Mouse (Mus musculus) kidney, adult 2 months (tissue): ENCODE results near the gene Sstr3. TPM values are rescaled to one million over a fixed set of nuclear protein-coding genes. Genes with fewer than 3 reads are reported as not detected.
A peak's percentile ranks its signal among the peaks of the same experiment; 100 is the strongest.

ENCODE experiments used
- DNase-seq: peaks from one replicate; pipeline ENCODE4 v3.0.0; 2021
- H3K27ac ChIP-seq: fragments of 200-500 bp; 2 replicates; pipeline ENCODE4 v1.5.1; 2012; ENCODE audit warnings: low read depth, low read length, control low read depth, inconsistent platforms; ENCODE audit not compliant: insufficient read depth
- H3K27me3 ChIP-seq: fragments of 200-500 bp; replicated peaks from 2 replicates; pipeline ENCODE4 v1.6.1; 2012; ENCODE audit warnings: mild to moderate bottlenecking, moderate library complexity, low read length, inconsistent platforms; ENCODE audit not compliant: control insufficient read depth, insufficient read depth
- H3K36me3 ChIP-seq: fragments of 200-500 bp; 2 replicates; pipeline ENCODE4 v1.6.1; 2012; ENCODE audit warnings: mild to moderate bottlenecking, moderate library complexity, low read length, inconsistent platforms; ENCODE audit not compliant: control insufficient read depth, insufficient read depth
- H3K4me1 ChIP-seq: fragments of 200-500 bp; 2 replicates; pipeline ENCODE4 v1.6.1; 2011; ENCODE audit warnings: low read length; ENCODE audit not compliant: control insufficient read depth, insufficient read depth
- H3K4me3 ChIP-seq: fragments of 200-500 bp; 2 replicates; pipeline ENCODE4 v1.5.1; 2011; ENCODE audit warnings: mild to moderate bottlenecking, low read depth, low read length, control low read depth; ENCODE audit not compliant: insufficient read depth
- CTCF ChIP-seq: fragments of 200-500 bp; conservative IDR thresholded peaks from 2 replicates; pipeline ENCODE4 v1.5.1; 2011; ENCODE audit warnings: low read depth, mild to moderate bottlenecking, control low read depth, low read length, moderate library complexity, mixed read lengths; ENCODE audit not compliant: insufficient read depth, insufficient read length
- POLR2A ChIP-seq: fragments of 200-500 bp; IDR thresholded peaks from one replicate; pipeline ENCODE4 v1.6.1; 2011; ENCODE audit warnings: low read depth, low read length, control low read depth
- WGBS: fragments of 180-500 bp; shearing (Covaris S2); methylation state at CpG from one replicate; pipeline ENCODE4 v1.1.7; 2018; 5-methylcytosine and 5-hydroxymethylcytosine counted together
- polyA plus RNA-seq: library from polyadenylated mRNA; depleted of rRNA; stranded (reverse); fragments of >200 nt; gene quantifications from 2 replicates; pipeline ENCODE4 v1.2.3, GENCODE M21; 2012; rRNA removed

Sstr3 gene
- polyA plus RNA-seq, result 0.17 and 0.29 TPM in 2 replicates

DNA sequence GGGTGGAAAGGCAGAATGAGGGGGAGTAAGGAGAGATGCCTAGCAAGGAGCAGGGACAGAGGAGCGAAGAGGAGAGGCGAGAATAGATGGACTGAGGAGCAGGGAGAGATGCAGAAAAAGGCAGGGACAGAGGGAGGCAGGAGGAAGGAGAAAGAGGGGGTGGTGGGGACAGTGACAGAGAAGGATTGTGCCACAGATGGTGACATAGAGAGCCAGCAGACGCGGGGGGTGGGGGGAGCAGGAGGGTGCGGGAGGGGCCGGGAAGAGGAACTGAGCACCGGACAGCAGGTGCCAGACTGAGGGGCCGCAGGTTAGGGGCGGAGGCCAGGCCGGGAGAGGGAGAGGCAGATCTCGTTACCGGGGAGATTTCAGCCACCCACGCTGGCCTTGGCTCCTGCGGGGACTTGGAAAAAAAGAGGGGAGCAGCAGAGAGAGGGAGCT is at the start of gene Sstr3:
TSS of gene Sstr3 (minus strand) at position 125 of the 441 bp plus-strand sequence.
- no peak within 1 kb of the TSS for H3K4me3 ChIP-seq
- 8% methylated on average over 14 of the region's 14 CpGs for WGBS
- DNase-seq, result no peak

DNA sequence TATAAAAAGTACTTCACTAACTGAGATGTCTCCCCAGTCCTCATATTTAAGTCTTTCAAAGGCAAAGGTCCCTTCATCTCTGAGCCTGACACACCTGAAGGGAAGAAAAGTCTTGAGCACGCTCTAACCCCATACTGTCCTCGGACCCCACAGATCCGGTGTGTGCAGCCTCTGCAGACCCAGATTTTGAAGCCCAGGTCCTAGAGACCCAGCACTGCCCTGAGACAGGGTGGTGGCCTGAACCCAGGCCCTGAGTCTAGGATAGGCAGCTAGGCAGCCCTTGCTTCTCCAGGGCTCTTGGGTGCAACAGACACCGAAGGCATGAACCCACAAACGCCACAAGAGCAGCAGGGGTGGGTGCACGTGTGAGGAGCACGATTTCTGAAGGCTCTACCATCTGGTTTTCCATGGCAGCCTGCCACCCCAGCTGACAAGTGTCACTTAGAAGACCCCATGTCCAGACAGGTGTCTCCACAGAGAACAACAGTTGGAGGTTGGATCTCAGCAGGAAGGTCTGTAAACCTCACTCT is 49.5 kb upstream of the Sstr3 start:
- Histone ChIP-seq H3K27ac (no peak overlapping the region), H3K4me3 (no peak overlapping the region), H3K4me1 (no peaks in the 10 kb centered on the region), H3K27me3 (no peaks in the 10 kb centered on the region), H3K36me3 (no peaks in the 10 kb centered on the region)
- 89% methylated on average over 7 of the region's 7 CpGs for WGBS
- no peak for DNase-seq
- TF ChIP-seq CTCF (no peak), POLR2A (no peak)

More for the DNA sequence above, at the start of gene Sstr3:
- Histone ChIP-seq H3K27ac (no peak within 1 kb of the TSS), H3K36me3 (no peaks in the 10 kb centered on the region), H3K27me3 (no peaks in the 10 kb centered on the region), H3K4me1 (peaks cover 13% of the 10 kb centered on the region; the same call in 1 of the 2 replicates)
- TF ChIP-seq POLR2A (no peak), CTCF (no peak)

DNA sequence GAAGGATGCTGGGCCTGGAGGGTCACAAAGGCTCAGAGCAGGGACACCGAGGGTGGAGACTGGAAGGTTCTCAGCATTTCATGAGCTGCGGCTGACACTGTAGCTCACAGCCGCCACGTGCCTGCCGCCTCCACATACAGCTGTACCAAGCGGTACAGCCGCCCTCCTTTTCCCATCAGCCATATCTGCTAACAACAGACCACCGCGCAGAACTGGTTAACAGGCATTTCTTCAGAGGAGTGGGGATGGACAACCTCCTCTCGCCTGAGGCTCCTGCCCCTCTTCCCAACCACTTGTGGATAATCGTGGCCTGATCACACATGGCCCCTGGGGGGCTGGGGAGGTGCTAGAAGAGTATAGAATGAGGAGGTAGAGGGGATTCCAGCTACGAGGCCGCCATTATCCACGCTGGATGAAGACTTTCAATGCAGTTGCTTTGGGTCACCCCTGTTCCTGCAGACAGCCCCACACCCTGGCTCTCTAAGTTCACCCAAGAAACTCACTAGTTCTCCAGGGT is 48.0 kb upstream of the Sstr3 start:
- WGBS, result 75% methylated on average over 14 of the region's 14 CpGs
- Histone ChIP-seq H3K27ac (no peak overlapping the region), H3K4me1 (no peaks in the 10 kb centered on the region), H3K4me3 (no peak overlapping the region), H3K36me3 (no peaks in the 10 kb centered on the region), H3K27me3 (no peaks in the 10 kb centered on the region)
- TF ChIP-seq CTCF (no peak), POLR2A (no peak)
- no peak for DNase-seq

DNA sequence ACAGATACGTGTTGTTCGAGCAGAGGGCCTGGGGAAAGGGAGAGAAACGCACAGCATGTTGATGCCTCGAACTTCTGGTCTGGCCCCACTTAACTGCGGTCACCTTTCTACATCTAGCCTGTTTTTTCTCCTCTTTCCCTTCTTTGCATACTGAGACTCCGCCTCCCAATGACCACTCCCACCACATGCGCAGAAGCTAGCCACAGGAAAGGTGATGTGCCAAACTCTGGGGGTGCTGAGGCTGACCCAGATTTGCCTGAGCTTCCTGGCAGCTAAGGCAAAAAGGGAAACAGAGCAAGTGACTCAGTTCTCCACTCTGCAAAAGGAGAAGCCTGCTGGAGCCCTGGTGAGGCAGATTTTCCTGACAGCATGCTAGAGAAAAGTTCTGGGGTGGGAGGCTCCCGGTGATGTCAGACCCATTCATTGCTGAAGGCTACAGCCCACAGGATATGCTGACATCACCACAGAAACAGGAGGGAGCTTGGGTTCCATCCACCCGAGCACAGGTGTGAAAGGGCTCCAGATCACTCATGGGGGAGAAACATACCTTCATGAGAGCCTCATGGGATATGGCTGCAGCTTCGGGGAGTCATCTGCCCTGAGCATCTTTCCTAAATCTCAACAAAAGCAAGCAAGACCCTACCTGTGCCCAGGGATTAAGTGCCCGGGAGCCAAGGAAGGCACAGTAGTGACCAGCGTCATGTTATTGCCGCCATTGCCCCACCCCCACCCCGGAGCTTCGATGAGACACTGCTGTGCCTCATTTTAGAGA is 47.4 kb upstream of the Sstr3 start:
- no peaks in the 10 kb centered on the region for H3K36me3 ChIP-seq
- TF ChIP-seq POLR2A (no peak), CTCF (no peak)
- no peak overlapping the region for H3K27ac ChIP-seq
- 50% methylated on average over 15 of the region's 15 CpGs for WGBS
- no peaks in the 10 kb centered on the region for H3K27me3 ChIP-seq
- DNase-seq, result no peak
- H3K4me1 ChIP-seq, result no peaks in the 10 kb centered on the region
- H3K4me3 ChIP-seq, result no peak overlapping the region

DNA sequence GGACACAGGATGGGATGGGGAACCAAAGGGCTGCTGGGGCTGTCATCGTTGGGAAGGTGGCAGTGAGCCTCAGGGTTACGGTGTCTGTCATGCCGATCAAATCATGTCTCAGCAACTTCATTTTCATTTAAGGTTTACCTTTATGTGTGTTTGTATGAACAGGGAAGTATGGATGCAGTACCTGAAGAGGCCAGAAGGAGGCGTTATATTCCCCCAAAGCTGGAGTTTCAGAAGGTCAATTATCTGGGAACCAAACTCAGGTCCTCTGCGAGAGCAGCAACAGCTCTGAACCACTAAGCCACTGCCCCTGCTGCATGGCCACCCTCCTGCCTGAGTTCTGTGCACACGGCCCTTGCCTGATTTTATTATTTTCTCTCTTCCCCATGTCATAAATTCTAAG is 46.3 kb upstream of the Sstr3 start:
- Histone ChIP-seq H3K27ac (no peak overlapping the region), H3K4me3 (no peak overlapping the region), H3K36me3 (no peaks in the 10 kb centered on the region), H3K4me1 (no peaks in the 10 kb centered on the region), H3K27me3 (no peaks in the 10 kb centered on the region)
- TF ChIP-seq CTCF (no peak), POLR2A (no peak)
- DNase-seq, result no peak
- 73% methylated on average over 6 of the region's 6 CpGs for WGBS

DNA sequence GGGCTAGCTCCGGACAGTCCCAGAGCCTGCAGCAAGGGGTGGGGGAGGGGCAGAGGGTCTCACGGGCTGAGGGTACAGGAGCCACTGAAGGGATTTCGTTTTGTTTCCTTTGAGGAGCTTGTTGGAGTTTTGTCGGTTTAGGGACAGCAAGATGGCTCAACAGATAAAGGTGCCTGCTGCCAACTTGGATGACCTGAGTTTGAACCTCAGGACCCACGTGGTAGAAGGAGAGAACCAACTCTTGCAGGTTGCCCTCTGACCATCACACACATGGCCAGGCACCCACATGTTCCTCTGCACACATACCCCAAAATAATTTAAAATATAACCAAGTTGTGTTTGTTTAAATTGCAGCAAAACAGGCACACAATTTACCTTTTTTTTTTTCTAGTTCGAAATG is 45.5 kb upstream of the Sstr3 start:
- Histone ChIP-seq H3K4me1 (no peaks in the 10 kb centered on the region), H3K36me3 (no peaks in the 10 kb centered on the region), H3K4me3 (no peak overlapping the region), H3K27ac (no peak overlapping the region), H3K27me3 (no peaks in the 10 kb centered on the region)
- TF ChIP-seq CTCF, result no peak
- 63% methylated on average over 6 of the region's 6 CpGs for WGBS
- DNase-seq, result no peak

DNA sequence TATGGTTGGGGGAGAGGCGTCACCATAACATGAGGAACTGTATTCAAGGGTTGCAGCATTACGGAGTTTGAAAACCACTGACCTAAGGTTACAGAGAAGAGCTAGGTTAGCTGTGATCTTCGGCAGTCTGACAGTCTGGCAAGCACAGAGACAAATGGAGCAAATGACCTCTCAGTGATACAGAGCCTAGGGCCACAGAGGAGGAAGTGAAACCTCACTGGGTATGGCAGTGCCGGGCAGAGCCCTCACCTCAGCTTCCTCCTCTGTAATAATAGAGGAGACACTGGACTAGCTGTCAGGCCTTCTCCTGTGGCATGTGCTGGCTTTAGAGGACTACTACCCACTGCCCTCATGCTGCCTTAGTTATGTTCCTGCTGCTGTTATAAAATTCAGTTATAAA is 44.4 kb upstream of the Sstr3 start:
- no peaks in the 10 kb centered on the region for H3K36me3 ChIP-seq
- H3K4me1 ChIP-seq, result no peaks in the 10 kb centered on the region
- no peak overlapping the region for H3K4me3 ChIP-seq
- 76% methylated on average over 4 of the region's 4 CpGs for WGBS
- peak; percentile 31 for DNase-seq
- H3K27ac ChIP-seq, result no peak overlapping the region
- TF ChIP-seq CTCF, result no peak
- H3K27me3 ChIP-seq, result no peaks in the 10 kb centered on the region
